In genomic region chr9:9200827-9201388, GRCm38 (mm10) we compare ENCODE assay signal across 25 mouse cellular contexts. TPM values are rescaled to one million over a fixed set of nuclear protein-coding genes. Genes with fewer than 3 reads are reported as not detected.
DNase-seq lines count a peak whose midpoint lies in the region; ATAC-seq and TF ChIP-seq lines count a peak whose summit lies in the region.
"Had no signal": no experiment of that assay in that cellular context is flagged by ENCODE, and none has a peak within 500 bp of the region (broad histone marks: within the 10 kb centered on the region; RNA-seq: fewer than 3 reads in every experiment).

No protein-coding gene starts in this region.

- no peak for TF ChIP-seq CTCF in heart, adult 2 months (IDR thresholded peaks at IDR 0.05)
- TF ChIP-seq CTCF in lung, postnatal 0 days (IDR thresholded peaks at IDR 0.05) = no peak

- intact Hi-C loops in heart, adult 2 months (cut with DNase I) = no loop called here
- intact Hi-C loops in heart, postnatal 25 days (cut with DNase I) = no loop called here

- no peaks in the 10 kb centered on the region for H3K27me3 ChIP-seq in heart, adult 2 months (ENCODE audit: control insufficient read depth, insufficient read depth, low read length)
- H3K27me3 ChIP-seq in lung, postnatal 0 days (replicated peaks; ENCODE audit: insufficient read depth, low read length) = no peaks in the 10 kb centered on the region
- H3K27me3 ChIP-seq in intestine, embryonic 15.5 days (replicated peaks) = no peaks in the 10 kb centered on the region
- H3K27me3 ChIP-seq: heart, embryonic 15.5 days; limb, embryonic 13.5 days; liver, embryonic 12.5 days; neural tube, embryonic 15.5 days had no signal

- 52% methylated on average over 8 of the region's 8 CpGs for WGBS in heart, adult 2 months
- whole genome bisulfite sequencing in lung, postnatal 0 days = 32% methylated on average over 8 of the region's 8 CpGs
- WGBS in intestine, embryonic 15.5 days = 42% methylated on average over 8 of the region's 8 CpGs

- H3K79me2 ChIP-seq in heart, adult 2 months (replicated peaks; ENCODE audit: control insufficient read depth, insufficient read depth, low read length) = no peaks in the 10 kb centered on the region

- H3K4me1 ChIP-seq in heart, adult 2 months (ENCODE audit: control insufficient read depth, insufficient read depth, low read length) = peaks cover 2% of the 10 kb centered on the region; the same call in 1 of the 2 replicates
- H3K4me1 ChIP-seq in lung, postnatal 0 days (ENCODE audit: insufficient read depth, low read depth, low read length) = 0 out of 2 replicates have a peak, but pooled peaks cover 2% of the 10 kb centered on the region
- peaks cover 14% of the 10 kb centered on the region for H3K4me1 ChIP-seq in intestine, embryonic 15.5 days (replicated peaks)
- H3K4me1 ChIP-seq: heart, embryonic 15.5 days; liver, embryonic 12.5 days; neural tube, embryonic 15.5 days had no signal

- no peak overlapping the region for H3K9ac ChIP-seq in heart, adult 2 months (ENCODE audit: low read depth, low read length)
- H3K9ac ChIP-seq in lung, postnatal 0 days (replicated peaks; ENCODE audit: low read depth) = no peak overlapping the region
- H3K9ac ChIP-seq in intestine, embryonic 15.5 days = no peak overlapping the region
- H3K9ac ChIP-seq: heart, embryonic 15.5 days; hindbrain, embryonic 14.5 days; limb, embryonic 13.5 days; liver, embryonic 12.5 days; liver, postnatal 0 days; neural tube, embryonic 15.5 days had no signal

- H3K9me3 ChIP-seq in lung, postnatal 0 days (ENCODE audit: low read length) = no peaks in the 10 kb centered on the region
- no peaks in the 10 kb centered on the region for H3K9me3 ChIP-seq in intestine, embryonic 15.5 days
- H3K9me3 ChIP-seq: heart, embryonic 15.5 days; limb, embryonic 13.5 days; liver, embryonic 12.5 days; neural tube, embryonic 15.5 days had no signal

- peak overlapping the region; percentile 40; the same call in 1 of the 2 replicates for H3K27ac ChIP-seq in heart, adult 2 months
- no peak overlapping the region for H3K27ac ChIP-seq in lung, postnatal 0 days (ENCODE audit: low read length)
- no peak overlapping the region for H3K27ac ChIP-seq in intestine, embryonic 15.5 days
- H3K27ac ChIP-seq: heart, embryonic 15.5 days; hindbrain, embryonic 14.5 days; kidney, postnatal 0 days; limb, embryonic 13.5 days; liver, embryonic 12.5 days; neural tube, embryonic 15.5 days had no signal

- no peak for TF ChIP-seq POLR2A in heart, adult 2 months (IDR thresholded peaks at IDR 0.05; ENCODE audit: insufficient read depth, low read depth, low read length)

- H3K4me3 ChIP-seq in heart, adult 2 months = no peak overlapping the region
- no peak overlapping the region for H3K4me3 ChIP-seq in lung, postnatal 0 days (ENCODE audit: low read depth, low read length)
- H3K4me3 ChIP-seq in intestine, embryonic 15.5 days (replicated peaks) = no peak overlapping the region
- H3K4me3 ChIP-seq: heart, embryonic 15.5 days; limb, embryonic 13.5 days; liver, embryonic 12.5 days; neural tube, embryonic 15.5 days had no signal

- H3K36me3 ChIP-seq in heart, adult 2 months (ENCODE audit: control insufficient read depth, insufficient read depth, low read length) = no peaks in the 10 kb centered on the region
- no peaks in the 10 kb centered on the region for H3K36me3 ChIP-seq in lung, postnatal 0 days (ENCODE audit: insufficient read depth, low read length)
- no peaks in the 10 kb centered on the region for H3K36me3 ChIP-seq in intestine, embryonic 15.5 days
- H3K36me3 ChIP-seq: heart, embryonic 15.5 days; limb, embryonic 13.5 days; liver, embryonic 12.5 days; neural tube, embryonic 15.5 days had no signal

- no peak overlapping the region for H3K4me2 ChIP-seq in lung, postnatal 0 days (replicated peaks; ENCODE audit: low read depth, low read length)
- H3K4me2 ChIP-seq in intestine, embryonic 15.5 days (replicated peaks) = no peak overlapping the region
- H3K4me2 ChIP-seq: heart, embryonic 15.5 days; hindbrain, embryonic 14.5 days; limb, embryonic 13.5 days; liver, embryonic 12.5 days; neural tube, embryonic 15.5 days had no signal

- TF ChIP-seq EP300 in heart, adult 2 months (IDR thresholded peaks at IDR 0.05; ENCODE audit: insufficient read depth, low read depth, low read length) = no peak
- 0 out of 2 replicates have a peak, but pooled peaks have one; percentile 8 for TF ChIP-seq EP300 in lung, postnatal 0 days (IDR thresholded peaks at IDR 0.05)

- peak in 1 of 2 experiments; percentile 8 for DNase-seq in heart, adult 2 months
- no peak for DNase-seq in heart, postnatal 25 days (ENCODE audit: low spot score)
- DNase-seq in lung, postnatal 0 days (ENCODE audit: low spot score) = peak; percentile 23
- no peak for DNase-seq in lung, postnatal 25 days (ENCODE audit: low spot score)
- peak; percentile 25 for DNase-seq in lung, postnatal 36 days
- DNase-seq in right cerebral cortex, postnatal 4 days = no peak
- no peak for DNase-seq in adrenal gland, postnatal 14 days
- DNase-seq: adrenal gland, postnatal 36 days; cerebellum, adult 8-10 months; cerebellum, postnatal 25 days; kidney, adult 8-10 months; kidney, postnatal 4 days; liver, postnatal 0 days; retina, postnatal 1 day; right cerebral cortex, postnatal 14 days; thymus, adult 2 months; thymus, postnatal 36 days had no signal

- peak; percentile 49 for ATAC-seq in lung, postnatal 0 days
- peak; percentile 54; the same call in 1 of the 2 replicates for ATAC-seq in intestine, embryonic 15.5 days
- ATAC-seq: forebrain, embryonic 14.5 days; liver, embryonic 12.5 days; liver, postnatal 0 days had no signal

RNA-seq across cellular contexts. Expression of gene Arhgap42, which starts 38.0 kb away (rescaled TPM):
- total RNA-seq in heart, adult 2 months (2021) = 1 to 10 TPM; 8.0 to 8.3 TPM
- 1.7 and 4.1 TPM in 2 replicates for polyA plus RNA-seq in heart, adult 2 months (2012; rRNA removed)
- 1 to 10 TPM; 6.9 to 9.2 TPM for total RNA-seq in heart, postnatal 25 days (2021)
- 37.9 and 42.5 TPM in 2 replicates for polyA plus RNA-seq in lung, postnatal 0 days (2015; fragmentation: Nextera tagmentation; extraction: Ambion mirVana)
- 34.5 and 43.0 TPM in 2 replicates for polyA plus RNA-seq in intestine, embryonic 15.5 days (2015; fragmentation: Nextera tagmentation; extraction: Ambion mirVana)
- 30.1 and 30.3 TPM in 2 replicates for total RNA-seq in adrenal gland, postnatal 14 days (2021)

Comparison
In these comparisons a context has a peak if more than half of its experiments do, and no peak if none do; other contexts are left out.
1. DNase-seq: peak in lung, postnatal 0 days (single experiment) and lung, postnatal 36 days (single experiment); none in heart, postnatal 25 days (single experiment), lung, postnatal 25 days (single experiment), right cerebral cortex, postnatal 4 days (single experiment) and adrenal gland, postnatal 14 days (single experiment).